Mouse (Mus musculus) stomach, embryonic 14.5 days (tissue): ENCODE data around the gene Srr. TPM values are rescaled to one million over a fixed set of nuclear protein-coding genes. Genes with fewer than 3 reads are reported as not detected.
A peak's percentile ranks its signal among the peaks of the same experiment; 100 is the strongest.

Source experiments
- ATAC-seq: fragments of 200-750 bp; cut with Nextera tagmentation; 2 replicates; pipeline ENCODE4 v1.8.0; 2017; ENCODE audit warnings: low read depth, moderate TSS enrichment; ENCODE audit not compliant: insufficient number of reproducible peaks, insufficient read depth, low FRiP score
- H3K27ac ChIP-seq: fragments of 300-500 bp; sonication (generic); 2 replicates; pipeline ENCODE4 v1.5.1; 2014; ENCODE audit warnings: mild to moderate bottlenecking, low read length, moderate library complexity, mixed read lengths
- H3K27me3 ChIP-seq: fragments of 300-500 bp; sonication (generic); 2 replicates; pipeline ENCODE4 v1.6.1; 2014; ENCODE audit warnings: low read length, control low read depth, mixed read lengths; ENCODE audit not compliant: control insufficient read depth, insufficient read depth
- H3K36me3 ChIP-seq: fragments of 300-500 bp; sonication (generic); 2 replicates; pipeline ENCODE4 v1.6.1; 2014; ENCODE audit warnings: mild to moderate bottlenecking, control low read depth, low read length, moderate library complexity, mixed read lengths; ENCODE audit not compliant: control insufficient read depth, insufficient read depth
- H3K4me1 ChIP-seq: fragments of 300-500 bp; sonication (generic); 2 replicates; pipeline ENCODE4 v1.6.1; 2014; ENCODE audit warnings: low read length, control low read depth, mixed read lengths; ENCODE audit not compliant: control insufficient read depth, insufficient read depth
- H3K4me2 ChIP-seq: fragments of 300-500 bp; sonication (generic); replicated peaks from 2 replicates; pipeline ENCODE4 v1.6.1; 2014; ENCODE audit warnings: low read depth, low read length, control low read depth
- H3K4me3 ChIP-seq: fragments of 300-500 bp; sonication (generic); 2 replicates; pipeline ENCODE4 v1.5.1; 2014; ENCODE audit warnings: low read depth, low read length, control low read depth
- H3K9ac ChIP-seq: fragments of 300-500 bp; sonication (generic); replicated peaks from 2 replicates; pipeline ENCODE4 v1.6.1; 2014; ENCODE audit warnings: low read depth, mild to moderate bottlenecking, control low read depth, low read length, moderate library complexity, mixed read lengths
- H3K9me3 ChIP-seq: fragments of 300-500 bp; sonication (generic); 2 replicates; pipeline ENCODE4 v1.6.1; 2016; ENCODE audit warnings: low read depth, low read length, control low read depth; ENCODE audit not compliant: control insufficient read depth
- WGBS: fragments of 180-500 bp; shearing (Covaris S2); extraction: QIAGEN DNeasy Blood & Tissue Kit; methylation state at CpG from one replicate; pipeline ENCODE4 v1.1.7; 2014; 5-methylcytosine and 5-hydroxymethylcytosine counted together
- polyA plus RNA-seq: library from polyadenylated mRNA; unstranded; fragments of >200 nt; fragmentation: Nextera tagmentation; extraction: Ambion mirVana; gene quantifications from 2 replicates; pipeline ENCODE4 v1.2.1, GENCODE M21; 2014

Gene Srr
- polyA plus RNA-seq, 1 experiment from 2014 or later = 20.2 TPM

GRCm38 (mm10) chr11:74897678-74898516 is 27.9 kb downstream of the Srr start, which contains the start of gene Tsr1:
Gene Tsr1, plus strand, starts transcription at chr11:74898071.
- Histone ChIP-seq H3K9ac (peak within 1 kb of the TSS; percentile 60), H3K4me1 (0 out of 2 replicates have a peak, but pooled peaks cover 12% of the 10 kb centered on the region), H3K4me2 (peak within 1 kb of the TSS; percentile 76), H3K27me3 (no peaks in the 10 kb centered on the region), H3K27ac (peak within 1 kb of the TSS; percentile 80), H3K9me3 (no peaks in the 10 kb centered on the region), H3K4me3 (peak within 1 kb of the TSS; percentile 77), H3K36me3 (peaks cover 33% of the 10 kb centered on the region)
- ATAC-seq = peak; percentile 87
- WGBS = under 1% methylated on average over 54 of the region's 54 CpGs

GRCm38 (mm10) chr11:74896901-74897677 is 28.7 kb downstream of the Srr start, which contains the start of gene Sgsm2:
Gene Sgsm2, minus strand, starts transcription at chr11:74897060.
- peaks cover 25% of the 10 kb centered on the region for H3K36me3 ChIP-seq
- peak within 1 kb of the TSS; percentile 80 for H3K27ac ChIP-seq
- H3K9ac ChIP-seq = peak within 1 kb of the TSS; percentile 60
- peak; percentile 75 for ATAC-seq
- 0 out of 2 replicates have a peak, but pooled peaks cover 12% of the 10 kb centered on the region for H3K4me1 ChIP-seq
- under 1% methylated on average over 65 of the region's 74 CpGs for WGBS
- peak within 1 kb of the TSS; percentile 77 for H3K4me3 ChIP-seq
- H3K27me3 ChIP-seq = no peaks in the 10 kb centered on the region
- peak within 1 kb of the TSS; percentile 76 for H3K4me2 ChIP-seq
- H3K9me3 ChIP-seq = no peaks in the 10 kb centered on the region

GRCm38 (mm10) chr11:74895980-74896900 is 29.5 kb downstream of the Srr start:
- Histone ChIP-seq H3K4me1 (0 out of 2 replicates have a peak, but pooled peaks cover 12% of the 10 kb centered on the region), H3K36me3 (peaks cover 16% of the 10 kb centered on the region), H3K27me3 (no peaks in the 10 kb centered on the region), H3K4me3 (peak overlapping the region; percentile 77), H3K4me2 (peak overlapping the region; percentile 76), H3K9me3 (no peaks in the 10 kb centered on the region), H3K27ac (peak overlapping the region; percentile 80), H3K9ac (peak overlapping the region; percentile 60)
- WGBS = under 1% methylated on average over 39 of the region's 55 CpGs
- peak; percentile 54 for ATAC-seq

GRCm38 (mm10) chr11:74894619-74895018 is 31.1 kb downstream of the Srr start:
- Histone ChIP-seq H3K27me3 (no peaks in the 10 kb centered on the region), H3K27ac (no peak overlapping the region), H3K9ac (no peak overlapping the region), H3K9me3 (no peaks in the 10 kb centered on the region), H3K4me1 (0 out of 2 replicates have a peak, but pooled peaks cover 8% of the 10 kb centered on the region), H3K4me3 (no peak overlapping the region), H3K36me3 (0 out of 2 replicates have a peak, but pooled peaks cover under 1% of the 10 kb centered on the region), H3K4me2 (no peak overlapping the region)
- ATAC-seq = no peak
- WGBS = 76% methylated on average over 4 of the region's 4 CpGs

- Histone ChIP-seq H3K4me1 (no peaks in the 10 kb centered on the region), H3K36me3 (no peaks in the 10 kb centered on the region; the same call in 1 of the 2 replicates), H3K27me3 (no peaks in the 10 kb centered on the region), H3K4me3 (no peak overlapping the region), H3K9me3 (no peaks in the 10 kb centered on the region), H3K9ac (no peak overlapping the region), H3K27ac (no peak overlapping the region), H3K4me2 (no peak overlapping the region)
- WGBS = 91% methylated on average over 10 of the region's 10 CpGs
- no peak for ATAC-seq
Observed at GRCm38 (mm10) chr11:74883098-74883497, 42.6 kb downstream of the Srr start.

- Histone ChIP-seq H3K27ac (no peak overlapping the region), H3K9me3 (no peaks in the 10 kb centered on the region), H3K9ac (no peak overlapping the region), H3K4me2 (no peak overlapping the region), H3K4me3 (no peak overlapping the region), H3K27me3 (no peaks in the 10 kb centered on the region), H3K36me3 (no peaks in the 10 kb centered on the region; the same call in 1 of the 2 replicates), H3K4me1 (no peaks in the 10 kb centered on the region; the same call in 1 of the 2 replicates)
- ATAC-seq = no peak
- WGBS = 60% methylated on average over 14 of the region's 14 CpGs
Observed at GRCm38 (mm10) chr11:74881979-74882378, 43.8 kb downstream of the Srr start.

- Histone ChIP-seq H3K27ac (no peak overlapping the region), H3K4me2 (no peak overlapping the region)
- no peak for ATAC-seq
Observed at GRCm38 (mm10) chr11:74880999-74881398, 44.7 kb downstream of the Srr start.

More at GRCm38 (mm10) chr11:74880999-74881398, 44.7 kb downstream of the Srr start:
- H3K4me1 ChIP-seq = peaks cover 7% of the 10 kb centered on the region; the same call in 1 of the 2 replicates
- H3K27me3 ChIP-seq = no peaks in the 10 kb centered on the region
- WGBS = 84% methylated on average over 9 of the region's 9 CpGs
- no peaks in the 10 kb centered on the region for H3K9me3 ChIP-seq
- no peak overlapping the region for H3K4me3 ChIP-seq
- no peak overlapping the region for H3K9ac ChIP-seq
- H3K36me3 ChIP-seq = no peaks in the 10 kb centered on the region; the same call in 1 of the 2 replicates
